Mouse (Mus musculus): Measurements from ENCODE around the gene Maip1.
A peak's percentile ranks its signal among the peaks of the same experiment; 100 is the strongest.

The Maip1 gene

GRCm38 (mm10) chr1:57406187-57407151 lies at the start of gene Maip1, which contains the start of gene Tyw5:
TSS of gene Maip1 (plus strand) at chr1:57406328.
TSS of gene Tyw5 (minus strand) at chr1:57407101.
- DNase-seq: peak; percentile 81 to 88

- no peak for DNase-seq
Measured at GRCm38 (mm10) chr1:57358546-57358945, 47.6 kb upstream of the Maip1 start.

- no peak for DNase-seq
Measured at GRCm38 (mm10) chr1:57367446-57367845, 38.7 kb upstream of the Maip1 start.

GRCm38 (mm10) chr1:57369111-57369510 lies 37.0 kb upstream of the Maip1 start:
- no peak for DNase-seq

GRCm38 (mm10) chr1:57370451-57370850 lies 35.7 kb upstream of the Maip1 start:
- DNase-seq: no peak

GRCm38 (mm10) chr1:57375276-57375675 lies 30.9 kb upstream of the Maip1 start:
- no peak for DNase-seq

- no peak for DNase-seq
Measured at GRCm38 (mm10) chr1:57376806-57377205, 29.3 kb upstream of the Maip1 start.

GRCm38 (mm10) chr1:57377376-57378341 lies 28.5 kb upstream of the Maip1 start, which contains the start of gene 1700066M21Rik:
TSS of gene 1700066M21Rik (plus strand) at chr1:57377620.
- peak; percentile 90 to 95 for DNase-seq

- no peak for DNase-seq
Measured at GRCm38 (mm10) chr1:57386519-57386918, 19.6 kb upstream of the Maip1 start.

- DNase-seq: peak; percentile 16 to 18
Measured at GRCm38 (mm10) chr1:57387876-57388275, 18.3 kb upstream of the Maip1 start.

- DNase-seq: no peak
Measured at GRCm38 (mm10) chr1:57388402-57389155, 17.5 kb upstream of the Maip1 start.

GRCm38 (mm10) chr1:57390993-57391790 lies 14.9 kb upstream of the Maip1 start:
- DNase-seq: no peak

- no peak for DNase-seq
Measured at GRCm38 (mm10) chr1:57392417-57392816, 13.7 kb upstream of the Maip1 start.

GRCm38 (mm10) chr1:57394051-57394450 lies 12.1 kb upstream of the Maip1 start:
- peak; percentile 47 to 51 for DNase-seq

- DNase-seq: no peak
Measured at GRCm38 (mm10) chr1:57400321-57400720, 5.8 kb upstream of the Maip1 start.

GRCm38 (mm10) chr1:57400877-57401276 lies 5.3 kb upstream of the Maip1 start:
- DNase-seq: no peak

GRCm38 (mm10) chr1:57402116-57402515 lies 4.0 kb upstream of the Maip1 start:
- no peak for DNase-seq

GRCm38 (mm10) chr1:57408994-57409393 lies 2.9 kb downstream of the Maip1 start:
- DNase-seq: no peak

- no peak for DNase-seq
Measured at GRCm38 (mm10) chr1:57413397-57413796, 7.3 kb downstream of the Maip1 start.

GRCm38 (mm10) chr1:57423696-57424095 lies 17.6 kb downstream of the Maip1 start:
- no peak for DNase-seq

Measured in cerebellum, postnatal 36 days (tissue).